Mouse (Mus musculus) kidney, postnatal 0 days (tissue): ENCODE measurements around the gene Fadd. TPM values are rescaled to one million over a fixed set of nuclear protein-coding genes. Genes with fewer than 3 reads are reported as not detected.

Experiments used
- ATAC-seq: fragments of 200-750 bp; cut with Nextera tagmentation; replicated peaks from 2 replicates; pipeline ENCODE4 v1.8.0; 2017; ENCODE audit warnings: low read depth, moderate number of reproducible peaks, moderate TSS enrichment, moderate library complexity; ENCODE audit not compliant: low FRiP score
- DNase-seq: peaks from one replicate; pipeline ENCODE4 v3.0.0-alpha.2; 2016; ENCODE audit warnings: low spot score
- H3K27ac ChIP-seq: fragments of 300-500 bp; sonication (generic); 2 replicates; pipeline ENCODE4 v1.5.1; 2014; ENCODE audit warnings: mild to moderate bottlenecking
- H3K27me3 ChIP-seq: fragments of 300-500 bp; sonication (generic); 2 replicates; pipeline ENCODE4 v1.6.1; 2014; ENCODE audit warnings: low read length, mixed read lengths; ENCODE audit not compliant: insufficient read depth
- H3K36me3 ChIP-seq: fragments of 300-500 bp; sonication (generic); 2 replicates; pipeline ENCODE4 v1.6.1; 2014; ENCODE audit warnings: low read length, mixed read lengths; ENCODE audit not compliant: insufficient read depth
- H3K4me1 ChIP-seq: fragments of 300-500 bp; sonication (generic); replicated peaks from 2 replicates; pipeline ENCODE4 v1.6.1; 2014; ENCODE audit warnings: antibody characterized with exemption, low read length, mixed read lengths; ENCODE audit not compliant: insufficient read depth
- H3K4me2 ChIP-seq: fragments of 300-500 bp; sonication (generic); 2 replicates; pipeline ENCODE4 v1.6.1; 2014; ENCODE audit warnings: mild to moderate bottlenecking, low read length, moderate library complexity, mixed read lengths
- H3K4me3 ChIP-seq: fragments of 300-500 bp; sonication (generic); replicated peaks from 2 replicates; pipeline ENCODE4 v1.5.1; 2014; ENCODE audit warnings: low read depth, low read length
- H3K9ac ChIP-seq: fragments of 300-500 bp; sonication (generic); 2 replicates; pipeline ENCODE4 v1.6.1; 2014; ENCODE audit warnings: low read depth, low read length
- H3K9me3 ChIP-seq: fragments of 300-500 bp; sonication (generic); replicated peaks from 2 replicates; pipeline ENCODE4 v1.6.1; 2016; ENCODE audit warnings: low read length, inconsistent platforms, mixed read lengths
- CTCF ChIP-seq: IDR thresholded peaks from 2 replicates; pipeline ENCODE4 v1.5.1; 2016; ENCODE audit warnings: antibody characterized with exemption, low read depth, mild to moderate bottlenecking, moderate library complexity
- WGBS: fragments of 180-500 bp; shearing (Covaris S2); extraction: QIAGEN DNeasy Blood & Tissue Kit; methylation state at CpG from one replicate; pipeline ENCODE4 v1.1.7; 2014; 5-methylcytosine and 5-hydroxymethylcytosine counted together
- polyA plus RNA-seq: library from polyadenylated mRNA; unstranded; fragments of >200 nt; fragmentation: Nextera tagmentation; extraction: Ambion mirVana; gene quantifications from 2 replicates; pipeline ENCODE4 v1.2.1, GENCODE M21; 2015

Fadd gene
- polyA plus RNA-seq, 1 experiment from 2014 or later = 12.6 TPM

- Histone ChIP-seq H3K36me3 (peaks cover 4% of the 10 kb centered on the region; the same call in 1 of the 2 replicates), H3K4me3 (no peak overlapping the region), H3K9me3 (no peaks in the 10 kb centered on the region), H3K27me3 (no peaks in the 10 kb centered on the region), H3K4me1 (no peaks in the 10 kb centered on the region), H3K27ac (no peak overlapping the region), H3K9ac (no peak overlapping the region), H3K4me2 (no peak overlapping the region)
- DNase-seq (no peak), ATAC-seq (no peak)
- no peak for TF ChIP-seq CTCF
- 82% methylated on average over 7 of the region's 7 CpGs for WGBS
Observed at GRCm38 (mm10) chr7:144609568-144609967, 27.3 kb upstream of the Fadd start.

DNA sequence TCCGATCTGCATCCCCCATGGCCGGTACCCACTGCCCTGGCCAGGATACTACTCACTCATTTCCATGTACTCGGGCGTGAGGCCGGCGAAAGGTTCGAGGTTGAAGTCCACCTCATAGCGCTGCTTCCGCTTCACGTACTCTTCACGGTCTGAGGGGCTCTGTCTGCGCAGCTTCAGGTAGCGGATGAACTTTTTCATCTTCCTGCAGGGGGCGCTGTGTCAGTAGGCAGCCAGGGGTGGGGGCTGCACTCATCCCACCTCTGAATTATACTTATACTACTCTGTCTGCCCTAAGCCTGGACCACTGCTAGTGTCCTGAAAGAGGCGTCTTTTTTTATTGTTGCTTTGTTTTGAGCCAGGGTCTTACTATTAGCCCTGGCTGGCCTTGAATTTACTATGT lies 25.6 kb upstream of the Fadd start:
- DNase-seq = no peak
- Histone ChIP-seq H3K4me1 (no peaks in the 10 kb centered on the region), H3K36me3 (peaks cover 4% of the 10 kb centered on the region; the same call in 1 of the 2 replicates), H3K9me3 (no peaks in the 10 kb centered on the region), H3K27ac (no peak overlapping the region), H3K9ac (no peak overlapping the region), H3K4me3 (no peak overlapping the region), H3K27me3 (no peaks in the 10 kb centered on the region), H3K4me2 (no peak overlapping the region)
- no peak for ATAC-seq
- TF ChIP-seq CTCF = peak; percentile 38; the same call in 1 of the 2 replicates
- WGBS = 91% methylated on average over 15 of the region's 15 CpGs

GRCm38 (mm10) chr7:144604735-144605134 lies 22.5 kb upstream of the Fadd start:
- H3K4me2 ChIP-seq = no peak overlapping the region
- no peaks in the 10 kb centered on the region for H3K27me3 ChIP-seq
- H3K4me3 ChIP-seq = no peak overlapping the region
- no peaks in the 10 kb centered on the region for H3K9me3 ChIP-seq
- H3K9ac ChIP-seq = no peak overlapping the region
- H3K36me3 ChIP-seq = peaks cover 4% of the 10 kb centered on the region; the same call in 1 of the 2 replicates
- 60% methylated on average over 4 of the region's 4 CpGs for WGBS
- no peak for TF ChIP-seq CTCF
- H3K4me1 ChIP-seq = no peaks in the 10 kb centered on the region
- DNase-seq (no peak), ATAC-seq (no peak)
- no peak overlapping the region for H3K27ac ChIP-seq

- WGBS = 92% methylated on average over 2 of the region's 2 CpGs
- no peak overlapping the region for H3K4me3 ChIP-seq
- H3K36me3 ChIP-seq = peaks cover 4% of the 10 kb centered on the region; the same call in 1 of the 2 replicates
- no peak overlapping the region for H3K27ac ChIP-seq
- no peak overlapping the region for H3K4me2 ChIP-seq
- no peak for ATAC-seq
- no peak for DNase-seq
- no peaks in the 10 kb centered on the region for H3K4me1 ChIP-seq
- TF ChIP-seq CTCF = no peak
- no peak overlapping the region for H3K9ac ChIP-seq
- no peaks in the 10 kb centered on the region for H3K9me3 ChIP-seq
- no peaks in the 10 kb centered on the region for H3K27me3 ChIP-seq
Observed at GRCm38 (mm10) chr7:144604291-144604690, 22.0 kb upstream of the Fadd start.

DNA sequence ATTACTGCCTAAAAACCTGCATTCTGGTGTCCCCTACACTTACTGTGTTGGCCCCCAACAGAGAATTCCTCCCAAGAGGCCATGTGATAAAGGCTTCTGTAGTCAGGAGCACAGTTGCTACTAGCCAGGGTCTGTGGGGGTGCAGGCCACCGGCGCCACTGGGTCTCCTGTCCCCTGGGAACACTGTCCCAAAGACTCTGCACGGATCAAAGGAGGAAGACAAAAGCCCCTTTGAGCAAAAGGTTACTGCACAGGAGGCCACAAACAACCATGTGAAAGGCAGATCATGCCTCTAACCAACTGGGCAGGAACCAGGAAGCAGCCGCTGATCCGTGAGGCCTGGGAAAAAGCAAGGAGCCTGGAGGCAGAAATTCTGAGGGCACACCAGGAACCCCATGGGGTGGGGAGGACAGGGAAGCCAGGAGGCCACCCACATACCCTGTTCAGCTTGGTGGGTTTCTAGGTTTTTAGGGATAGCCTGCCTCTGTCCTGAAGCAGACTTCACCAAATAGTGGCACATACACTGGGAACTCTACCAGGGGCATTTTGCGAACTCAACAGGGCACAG lies 18.2 kb upstream of the Fadd start:
- TF ChIP-seq CTCF = no peak
- no peaks in the 10 kb centered on the region for H3K9me3 ChIP-seq
- H3K4me3 ChIP-seq = no peak overlapping the region
- peak overlapping the region; percentile 1; the same call in 1 of the 2 replicates for H3K27ac ChIP-seq
- WGBS = 48% methylated on average over 6 of the region's 6 CpGs
- H3K36me3 ChIP-seq = no peaks in the 10 kb centered on the region
- H3K4me1 ChIP-seq = no peaks in the 10 kb centered on the region
- 0 out of 2 replicates have a peak, but pooled peaks have one; percentile 25 for ATAC-seq
- H3K4me2 ChIP-seq = no peak overlapping the region
- no peak overlapping the region for H3K9ac ChIP-seq
- no peak for DNase-seq
- no peaks in the 10 kb centered on the region for H3K27me3 ChIP-seq

- Histone ChIP-seq H3K4me1 (no peaks in the 10 kb centered on the region), H3K27me3 (no peaks in the 10 kb centered on the region), H3K9ac (no peak overlapping the region), H3K4me3 (no peak overlapping the region), H3K27ac (no peak overlapping the region), H3K36me3 (no peaks in the 10 kb centered on the region), H3K4me2 (no peak overlapping the region), H3K9me3 (no peaks in the 10 kb centered on the region)
- no peak for ATAC-seq
- peak; percentile 47 for DNase-seq
- peak; percentile 56 for TF ChIP-seq CTCF
- 75% methylated on average over 3 of the region's 3 CpGs for WGBS
Observed at GRCm38 (mm10) chr7:144589508-144589907, 7.2 kb upstream of the Fadd start.

GRCm38 (mm10) chr7:144587291-144587690 lies 5.0 kb upstream of the Fadd start:
- peak; percentile 74 for TF ChIP-seq CTCF
- H3K9me3 ChIP-seq = no peaks in the 10 kb centered on the region
- 0 out of 2 replicates have a peak, but pooled peaks cover 6% of the 10 kb centered on the region for H3K4me1 ChIP-seq
- no peak overlapping the region for H3K4me2 ChIP-seq
- 39% methylated on average over 2 of the region's 2 CpGs for WGBS
- no peak overlapping the region for H3K9ac ChIP-seq
- no peaks in the 10 kb centered on the region for H3K36me3 ChIP-seq
- H3K27ac ChIP-seq = no peak overlapping the region
- ATAC-seq = no peak
- no peak overlapping the region for H3K4me3 ChIP-seq
- DNase-seq = peak; percentile 66
- H3K27me3 ChIP-seq = no peaks in the 10 kb centered on the region
